Mouse (Mus musculus) spleen, adult 2 months (tissue): ENCODE data around the gene Gm20518.

Experiments
- CTCF ChIP-seq: fragments of 200-500 bp; IDR thresholded peaks from 2 replicates; pipeline ENCODE4 v1.5.1; 2011; ENCODE audit warnings: mild to moderate bottlenecking, inconsistent platforms; ENCODE audit not compliant: insufficient read depth, insufficient read length, insufficient replicate concordance; ENCODE audit errors: extremely low read depth
- POLR2A ChIP-seq: fragments of 200-500 bp; IDR thresholded peaks from 2 replicates; pipeline ENCODE4 v1.6.1; 2011; ENCODE audit warnings: low read depth, low read length, inconsistent platforms

DNA sequence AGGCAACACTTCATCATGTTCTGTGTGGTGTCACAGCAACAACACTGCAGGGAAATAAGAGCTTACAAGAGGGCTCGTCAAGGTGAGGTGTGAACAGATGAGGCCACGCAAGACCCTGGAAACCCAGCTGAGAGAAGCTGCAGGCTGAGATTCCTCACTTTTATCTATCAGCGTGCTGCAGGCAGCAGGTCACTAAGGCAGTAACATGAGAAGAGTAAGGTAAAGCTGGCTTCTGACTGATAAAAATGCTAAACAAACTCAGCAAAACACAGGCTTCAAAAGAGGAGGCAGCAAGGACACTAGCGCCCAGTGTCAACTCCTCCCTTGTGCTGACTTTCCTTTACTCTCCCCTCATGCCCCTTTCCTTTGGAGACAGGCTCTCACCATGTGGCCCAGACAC, 18.5 kb downstream of the Gm20518 start:
- TF ChIP-seq POLR2A (no peak), CTCF (no peak)
